Mouse (Mus musculus) liver, embryonic 12.5 days (tissue): ENCODE results near the gene Arid4a. TPM values are rescaled to one million over a fixed set of nuclear protein-coding genes. Genes with fewer than 3 reads are reported as not detected.
"Not testable (repeated sequence)": the region's sequence is repeated elsewhere in the genome, so short reads cannot be mapped to it uniquely, and the experiment has no call there.

Experiments
- ATAC-seq: fragments of 200-750 bp; cut with Nextera tagmentation; 2 replicates; pipeline ENCODE4 v1.8.0; 2017; ENCODE audit warnings: moderate number of reproducible peaks, mild to moderate bottlenecking, moderate library complexity
- H3K27ac ChIP-seq: fragments of 300-500 bp; sonication (generic); 2 replicates; pipeline ENCODE4 v1.5.1; 2016; ENCODE audit warnings: mild to moderate bottlenecking
- H3K27me3 ChIP-seq: fragments of 300-500 bp; sonication (generic); replicated peaks from 2 replicates; pipeline ENCODE4 v1.6.1; 2016; ENCODE audit warnings: mild to moderate bottlenecking, moderate library complexity
- H3K36me3 ChIP-seq: fragments of 300-500 bp; sonication (generic); 2 replicates; pipeline ENCODE4 v1.6.1; 2016; ENCODE audit warnings: mild to moderate bottlenecking, moderate library complexity
- H3K4me1 ChIP-seq: fragments of 300-500 bp; sonication (generic); 2 replicates; pipeline ENCODE4 v1.6.1; 2016
- H3K4me2 ChIP-seq: fragments of 300-500 bp; sonication (generic); 2 replicates; pipeline ENCODE4 v1.6.1; 2016; ENCODE audit warnings: mild to moderate bottlenecking, moderate library complexity
- H3K4me3 ChIP-seq: fragments of 300-500 bp; sonication (generic); 2 replicates; pipeline ENCODE4 v1.5.1; 2016; ENCODE audit warnings: mild to moderate bottlenecking, moderate library complexity
- H3K9ac ChIP-seq: fragments of 300-500 bp; sonication (generic); 2 replicates; pipeline ENCODE4 v1.6.1; 2016; ENCODE audit warnings: mild to moderate bottlenecking, moderate library complexity
- H3K9me3 ChIP-seq: fragments of 300-500 bp; sonication (generic); replicated peaks from 2 replicates; pipeline ENCODE4 v1.6.1; 2016; ENCODE audit warnings: mild to moderate bottlenecking, moderate library complexity
- WGBS: fragments of 180-500 bp; shearing (Covaris S2); methylation state at CpG from one replicate; pipeline ENCODE4 v1.1.7; 2016; ENCODE audit not compliant: insufficient replicate concordance; 5-methylcytosine and 5-hydroxymethylcytosine counted together
- polyA plus RNA-seq: library from polyadenylated mRNA; unstranded; fragments of >200 nt; fragmentation: Nextera tagmentation; extraction: Ambion mirVana; gene quantifications from 2 replicates; pipeline ENCODE4 v1.2.1, GENCODE M21; 2016

Gene Arid4a
- polyA plus RNA-seq, 1 experiment from 2014 or later, result 23.4 TPM

GRCm38 (mm10) chr12:71072048-71072447, 56.3 kb downstream of the Arid4a start:
- no peak overlapping the region for H3K27ac ChIP-seq
- no peaks in the 10 kb centered on the region for H3K9me3 ChIP-seq
- H3K4me3 ChIP-seq, result no peak overlapping the region
- H3K36me3 ChIP-seq, result peaks cover 96% of the 10 kb centered on the region
- WGBS, result 87% methylated on average over 4 of the region's 4 CpGs
- no peak for ATAC-seq
- H3K4me2 ChIP-seq, result no peak overlapping the region
- H3K27me3 ChIP-seq, result no peaks in the 10 kb centered on the region
- no peaks in the 10 kb centered on the region for H3K4me1 ChIP-seq
- H3K9ac ChIP-seq, result no peak overlapping the region

GRCm38 (mm10) chr12:71073113-71073730, 57.4 kb downstream of the Arid4a start:
- Histone ChIP-seq H3K36me3 (peaks cover 84% of the 10 kb centered on the region), H3K4me2 (no peak overlapping the region), H3K27ac (no peak overlapping the region), H3K4me3 (no peak overlapping the region), H3K9me3 (no peaks in the 10 kb centered on the region), H3K9ac (no peak overlapping the region), H3K27me3 (no peaks in the 10 kb centered on the region), H3K4me1 (no peaks in the 10 kb centered on the region)
- ATAC-seq, result no peak
- 58% methylated on average over 12 of the region's 12 CpGs for WGBS

GRCm38 (mm10) chr12:71086331-71086730, 70.5 kb downstream of the Arid4a start:
- Histone ChIP-seq H3K4me2 (no peak overlapping the region), H3K36me3 (peaks cover 35% of the 10 kb centered on the region), H3K9ac (no peak overlapping the region), H3K4me1 (no peaks in the 10 kb centered on the region), H3K27ac (no peak overlapping the region), H3K9me3 (no peaks in the 10 kb centered on the region), H3K27me3 (no peaks in the 10 kb centered on the region), H3K4me3 (no peak overlapping the region)
- 81% methylated on average over 8 of the region's 8 CpGs for WGBS
- ATAC-seq, result no peak

GRCm38 (mm10) chr12:71104275-71104674, 88.5 kb downstream of the Arid4a start:
- 59% methylated on average over 4 of the region's 4 CpGs for WGBS
- not testable (repeated sequence) for H3K27ac ChIP-seq

GRCm38 (mm10) chr12:71107216-71107771, 91.5 kb downstream of the Arid4a start:
- no peak overlapping the region for H3K27ac ChIP-seq
- no peak overlapping the region for H3K4me3 ChIP-seq
- no peaks in the 10 kb centered on the region for H3K36me3 ChIP-seq
- H3K9me3 ChIP-seq, result no peaks in the 10 kb centered on the region
- 0 out of 2 replicates have a peak, but pooled peaks cover 8% of the 10 kb centered on the region for H3K27me3 ChIP-seq
- ATAC-seq, result no peak
- peaks cover 9% of the 10 kb centered on the region for H3K4me1 ChIP-seq
- no peak overlapping the region for H3K4me2 ChIP-seq
- WGBS, result 69% methylated on average over 6 of the region's 6 CpGs
- no peak overlapping the region for H3K9ac ChIP-seq

More at GRCm38 (mm10) chr12:71104275-71104674, 88.5 kb downstream of the Arid4a start:
- not testable (repeated sequence) for H3K4me2 ChIP-seq, H3K36me3 ChIP-seq, ATAC-seq, H3K9me3 ChIP-seq, H3K27me3 ChIP-seq, H3K4me3 ChIP-seq, H3K4me1 ChIP-seq, H3K9ac ChIP-seq

GRCm38 (mm10) chr12:71111331-71111730, 95.5 kb downstream of the Arid4a start, which contains the start of gene Tomm20l:
Tomm20l (plus strand) TSS chr12:71111428.
- Histone ChIP-seq H3K36me3 (no peaks in the 10 kb centered on the region), H3K4me1 (peaks cover 28% of the 10 kb centered on the region), H3K27me3 (0 out of 2 replicates have a peak, but pooled peaks cover 8% of the 10 kb centered on the region), H3K27ac (no peak within 1 kb of the TSS), H3K9ac (no peak within 1 kb of the TSS; the same call in 1 of the 2 replicates), H3K4me2 (peak within 1 kb of the TSS; percentile 67), H3K4me3 (peak within 1 kb of the TSS; percentile 29), H3K9me3 (no peaks in the 10 kb centered on the region)
- ATAC-seq, result no peak
- 12% methylated on average over 33 of the region's 33 CpGs for WGBS

GRCm38 (mm10) chr12:71113074-71113473, 97.3 kb downstream of the Arid4a start:
- peak; percentile 68 for ATAC-seq

GRCm38 (mm10) chr12:71113675-71114288, 98.0 kb downstream of the Arid4a start:
- peak overlapping the region; percentile 34 for H3K4me2 ChIP-seq
- H3K27ac ChIP-seq, result no peak overlapping the region
- H3K4me1 ChIP-seq, result peaks cover 28% of the 10 kb centered on the region
- peak; percentile 35; the same call in 1 of the 2 replicates for ATAC-seq
- H3K36me3 ChIP-seq, result no peaks in the 10 kb centered on the region
- WGBS, result 13% methylated on average over 12 of the region's 12 CpGs
- H3K27me3 ChIP-seq, result 0 out of 2 replicates have a peak, but pooled peaks cover 8% of the 10 kb centered on the region
- no peak overlapping the region for H3K9ac ChIP-seq
- no peak overlapping the region; the same call in 1 of the 2 replicates for H3K4me3 ChIP-seq
- no peaks in the 10 kb centered on the region for H3K9me3 ChIP-seq

More at GRCm38 (mm10) chr12:71113074-71113473, 97.3 kb downstream of the Arid4a start:
- Histone ChIP-seq H3K36me3 (no peaks in the 10 kb centered on the region), H3K27ac (no peak overlapping the region), H3K4me1 (peaks cover 28% of the 10 kb centered on the region), H3K9me3 (no peaks in the 10 kb centered on the region), H3K27me3 (0 out of 2 replicates have a peak, but pooled peaks cover 8% of the 10 kb centered on the region), H3K4me3 (no peak overlapping the region), H3K4me2 (peak overlapping the region; percentile 34; the same call in 1 of the 2 replicates), H3K9ac (no peak overlapping the region)
- WGBS, result 39% methylated on average over 10 of the region's 10 CpGs

- no peak for ATAC-seq
- H3K4me3 ChIP-seq, result no peak overlapping the region
- H3K27me3 ChIP-seq, result 0 out of 2 replicates have a peak, but pooled peaks cover 5% of the 10 kb centered on the region
- no peak overlapping the region for H3K9ac ChIP-seq
- 77% methylated on average over 5 of the region's 5 CpGs for WGBS
- H3K36me3 ChIP-seq, result peaks cover 5% of the 10 kb centered on the region
- no peak overlapping the region for H3K27ac ChIP-seq
- no peaks in the 10 kb centered on the region for H3K9me3 ChIP-seq
- no peak overlapping the region for H3K4me2 ChIP-seq
- peaks cover 21% of the 10 kb centered on the region for H3K4me1 ChIP-seq
Measured at GRCm38 (mm10) chr12:71116411-71116810, 100.6 kb downstream of the Arid4a start.

- Histone ChIP-seq H3K4me3 (no peak overlapping the region), H3K9me3 (no peaks in the 10 kb centered on the region), H3K9ac (no peak overlapping the region), H3K27ac (no peak overlapping the region), H3K4me1 (no peaks in the 10 kb centered on the region), H3K36me3 (peaks cover 61% of the 10 kb centered on the region), H3K4me2 (no peak overlapping the region), H3K27me3 (no peaks in the 10 kb centered on the region)
- ATAC-seq, result no peak
- WGBS, result 75% methylated on average over 10 of the region's 10 CpGs
Measured at GRCm38 (mm10) chr12:71122731-71123130, 106.9 kb downstream of the Arid4a start.

GRCm38 (mm10) chr12:71123286-71123685, 107.5 kb downstream of the Arid4a start:
- H3K27me3 ChIP-seq, result no peaks in the 10 kb centered on the region
- no peak overlapping the region for H3K27ac ChIP-seq
- no peak overlapping the region for H3K4me3 ChIP-seq
- H3K4me2 ChIP-seq, result no peak overlapping the region
- H3K4me1 ChIP-seq, result no peaks in the 10 kb centered on the region
- H3K9ac ChIP-seq, result no peak overlapping the region
- no peaks in the 10 kb centered on the region for H3K9me3 ChIP-seq
- H3K36me3 ChIP-seq, result peaks cover 67% of the 10 kb centered on the region
- 83% methylated on average over 9 of the region's 9 CpGs for WGBS
- no peak for ATAC-seq

- H3K9ac ChIP-seq, result peak overlapping the region; percentile 91
- peaks cover 49% of the 10 kb centered on the region for H3K36me3 ChIP-seq
- H3K9me3 ChIP-seq, result no peaks in the 10 kb centered on the region
- H3K4me1 ChIP-seq, result peaks cover 24% of the 10 kb centered on the region
- ATAC-seq, result no peak
- H3K27ac ChIP-seq, result no peak overlapping the region
- H3K27me3 ChIP-seq, result no peaks in the 10 kb centered on the region
- H3K4me3 ChIP-seq, result peak overlapping the region; percentile 87
- WGBS, result 14% methylated on average over 5 of the region's 5 CpGs
- peak overlapping the region; percentile 97 for H3K4me2 ChIP-seq
Measured at GRCm38 (mm10) chr12:71135581-71135980, 119.8 kb downstream of the Arid4a start.
